Mouse (Mus musculus): ENCODE measurements around the gene Cib4.

Cib4 gene

DNA sequence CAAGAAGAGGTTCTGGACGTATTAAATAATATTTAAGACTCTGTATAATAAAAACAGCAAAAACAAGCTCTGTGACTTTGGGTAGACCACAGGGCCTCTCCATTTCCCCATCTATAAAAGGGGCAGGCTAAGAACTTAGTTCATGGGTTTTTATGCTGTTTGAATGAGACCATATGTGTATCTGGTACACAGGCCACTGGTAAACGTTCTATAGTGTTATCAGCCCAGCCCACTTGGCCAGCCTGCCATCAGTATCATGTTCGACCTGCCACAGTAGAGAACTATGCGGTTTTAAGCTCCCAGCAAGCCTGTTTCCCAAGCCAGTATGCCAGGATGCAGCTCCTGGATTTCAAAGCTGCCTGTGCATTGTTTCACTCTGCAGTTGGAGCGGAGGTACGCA is 27.1 kb downstream of the Cib4 start:
- no peak for DNase-seq (ENCODE audit: low spot score in 2 of 2)

DNA sequence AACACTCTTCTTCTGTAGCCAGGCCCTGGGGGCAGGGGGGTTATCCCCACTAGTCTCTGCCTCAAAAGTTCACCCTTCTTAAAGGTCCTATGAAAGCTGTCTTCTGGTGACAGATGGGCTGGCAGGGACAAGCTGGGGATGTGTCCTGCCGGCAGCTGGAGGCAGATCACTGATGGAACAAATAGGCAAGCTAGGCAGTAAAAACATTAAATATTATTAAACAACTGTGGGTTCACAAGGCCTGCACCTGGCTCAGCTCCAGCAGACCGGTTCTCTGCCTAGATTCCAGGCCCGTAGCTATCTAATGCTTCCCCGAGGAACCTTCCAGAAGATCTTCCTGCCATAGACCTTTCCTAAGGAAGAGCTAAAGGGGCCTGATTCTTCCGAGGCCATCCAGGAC is 27.5 kb downstream of the Cib4 start:
- DNase-seq (ENCODE audit: low spot score in 2 of 2): no peak

DNA sequence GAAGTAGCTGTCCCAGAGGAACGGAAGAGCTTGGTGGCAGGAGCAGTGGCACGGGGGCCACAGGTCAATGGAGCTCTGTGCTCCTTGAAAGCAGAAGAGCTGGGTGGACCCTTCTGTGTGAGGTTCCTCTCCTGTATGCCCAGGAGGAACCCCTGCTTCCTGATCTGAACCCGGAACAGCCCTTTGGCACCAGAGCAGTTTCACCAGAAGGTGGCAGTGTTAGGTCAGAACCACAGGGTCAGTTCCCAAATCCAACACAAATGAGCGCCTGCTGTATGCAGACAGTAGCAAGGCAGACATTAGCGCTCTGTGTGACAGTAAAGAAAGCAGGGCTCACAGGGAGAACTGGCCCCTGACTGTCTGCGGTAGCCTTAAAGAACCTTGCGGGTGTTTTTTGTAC is 29.3 kb downstream of the Cib4 start:
- DNase-seq (ENCODE audit: low spot score in 2 of 2): peak in 1 of 2 experiments; percentile 47

DNA sequence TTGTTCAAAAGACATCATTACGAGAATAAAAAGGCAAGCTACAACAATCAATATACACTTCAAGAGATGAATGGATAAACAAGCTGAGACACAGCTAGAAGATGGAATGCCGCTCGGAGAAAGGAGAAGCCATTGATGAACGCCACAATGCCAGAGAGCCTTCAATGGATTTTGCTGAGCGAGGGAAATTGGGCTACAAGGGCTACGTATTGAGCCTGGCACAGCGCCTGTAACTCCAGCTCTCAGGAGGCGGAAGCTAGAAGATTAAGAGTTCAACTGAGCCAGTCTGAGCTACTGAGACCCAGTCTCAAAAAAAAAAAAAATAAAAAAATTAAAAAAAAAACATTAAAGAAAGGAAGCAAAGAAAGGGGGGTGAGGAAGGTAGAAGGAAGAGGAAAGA is 32.5 kb downstream of the Cib4 start:
- no peak for DNase-seq (ENCODE audit: low spot score in 2 of 2)

DNA sequence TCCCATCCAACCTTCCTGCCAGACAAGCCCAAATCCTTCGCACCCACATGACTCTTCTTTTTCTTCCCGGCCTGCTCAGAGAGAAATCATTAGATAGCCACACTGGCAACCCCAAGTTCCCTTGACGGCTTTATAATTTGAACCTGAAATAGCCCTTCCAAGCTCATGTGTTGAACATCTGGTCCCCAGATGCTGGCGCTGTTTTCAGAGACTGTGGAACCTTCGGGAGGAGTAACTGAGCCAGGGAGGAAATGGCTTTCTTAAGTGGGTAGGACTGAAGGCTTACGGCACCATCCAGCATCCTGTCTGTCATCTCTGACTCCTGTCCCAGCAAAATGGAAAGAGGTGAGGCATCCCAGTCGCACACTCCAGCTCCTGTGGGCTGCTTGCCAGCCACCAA is 48.3 kb downstream of the Cib4 start:
- no peak for DNase-seq (ENCODE audit: low spot score in 2 of 2)

DNA sequence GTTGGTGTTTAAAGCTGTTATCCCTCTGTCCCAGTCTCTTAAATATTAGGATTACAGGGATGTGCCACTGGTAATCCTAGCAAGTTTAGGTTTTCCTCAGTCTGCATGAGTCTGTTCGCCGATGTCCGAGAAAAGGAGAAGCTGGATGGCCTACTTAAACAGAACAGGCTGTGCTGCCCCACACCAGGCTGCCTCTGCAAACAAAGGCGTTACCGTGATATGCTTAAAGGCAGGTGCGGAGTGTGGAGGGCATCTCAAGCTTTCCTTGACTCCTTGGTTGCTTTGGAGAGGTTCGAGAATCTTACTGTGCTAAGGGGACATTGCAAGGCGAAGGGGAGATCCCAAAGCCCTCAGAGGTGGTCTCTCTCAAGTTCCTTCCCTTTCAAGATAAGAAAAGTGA is 48.8 kb downstream of the Cib4 start:
- no peak for DNase-seq (ENCODE audit: low spot score in 2 of 2)

DNA sequence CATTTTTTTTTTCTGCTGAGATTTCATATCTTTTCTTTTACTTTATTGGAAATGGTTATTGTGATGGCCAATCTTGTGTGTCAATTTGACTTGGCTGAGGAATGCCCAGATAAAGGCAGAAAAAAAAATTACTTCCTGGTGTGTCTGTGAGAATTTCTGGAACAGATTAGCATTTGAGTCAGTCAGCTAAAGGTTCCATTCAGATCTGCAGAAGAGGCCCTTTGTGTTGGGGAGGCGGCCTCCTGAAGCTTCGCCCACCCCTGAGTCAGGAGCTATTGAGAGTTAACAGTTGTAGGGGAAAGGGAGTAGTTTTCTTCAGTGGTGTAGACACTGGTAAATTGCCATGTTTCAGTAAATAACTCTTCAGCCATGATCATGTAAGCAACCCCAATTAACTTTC is 50.3 kb downstream of the Cib4 start:
- DNase-seq (ENCODE audit: low spot score in 2 of 2): no peak

DNA sequence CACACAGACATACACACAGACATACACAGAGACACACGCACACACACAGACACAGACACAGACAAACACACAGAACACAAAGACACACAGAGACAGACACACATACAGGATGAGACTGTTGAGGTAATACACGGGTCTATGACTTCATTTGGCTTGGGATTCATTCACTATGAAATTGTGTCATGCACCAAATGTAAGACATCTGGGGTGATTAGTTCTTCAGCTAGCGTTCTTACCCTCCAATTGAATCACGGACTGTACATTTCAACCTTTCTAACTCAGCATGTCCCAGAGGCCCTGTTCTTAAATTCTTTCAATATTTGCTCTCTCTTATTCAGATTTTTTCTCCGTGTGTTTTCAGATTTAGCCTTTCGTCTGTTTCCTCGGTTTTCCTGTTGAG is 51.0 kb downstream of the Cib4 start:
- no peak for DNase-seq (ENCODE audit: low spot score in 2 of 2)

DNA sequence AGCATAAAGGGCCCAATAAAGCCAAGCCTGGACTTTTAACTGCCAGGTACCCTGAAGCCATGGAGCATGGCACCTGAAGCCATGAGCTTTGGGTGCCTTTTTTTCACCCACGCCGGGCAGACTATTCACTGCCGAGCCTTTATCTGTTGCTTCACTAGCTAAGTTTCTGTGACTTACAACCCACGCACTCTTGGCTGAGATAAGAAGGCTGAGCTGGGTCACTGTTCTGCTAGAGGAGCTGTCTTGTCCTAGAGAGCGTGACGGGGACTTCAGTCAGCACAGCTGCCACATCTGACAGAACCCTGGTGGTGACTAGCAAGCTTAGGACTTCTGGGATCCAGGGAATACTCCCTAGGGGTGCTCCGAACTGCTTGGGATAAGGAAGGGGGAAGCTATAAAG is 51.9 kb downstream of the Cib4 start:
- no peak for DNase-seq (ENCODE audit: low spot score in 2 of 2)

DNA sequence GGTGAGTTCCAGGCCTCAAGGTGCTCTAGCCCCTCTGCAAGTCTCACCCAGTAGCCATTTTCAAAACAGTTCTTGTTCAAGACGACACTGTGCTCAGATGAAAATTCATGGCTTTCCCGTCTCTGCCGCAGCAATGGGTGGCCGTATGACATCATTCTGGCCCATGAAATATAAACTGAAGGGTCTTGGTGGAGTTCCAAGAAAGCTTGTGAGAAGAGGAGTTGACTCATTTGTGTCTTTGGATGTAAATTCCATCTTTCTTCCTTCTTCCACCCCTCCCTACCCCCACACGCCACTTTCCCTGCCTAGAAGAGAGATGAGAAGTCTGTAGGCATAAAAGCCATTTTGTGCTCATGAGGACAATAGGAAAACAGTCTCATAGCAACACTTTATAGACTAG is 54.8 kb downstream of the Cib4 start:
- DNase-seq (ENCODE audit: low spot score in 2 of 2): no peak

DNA sequence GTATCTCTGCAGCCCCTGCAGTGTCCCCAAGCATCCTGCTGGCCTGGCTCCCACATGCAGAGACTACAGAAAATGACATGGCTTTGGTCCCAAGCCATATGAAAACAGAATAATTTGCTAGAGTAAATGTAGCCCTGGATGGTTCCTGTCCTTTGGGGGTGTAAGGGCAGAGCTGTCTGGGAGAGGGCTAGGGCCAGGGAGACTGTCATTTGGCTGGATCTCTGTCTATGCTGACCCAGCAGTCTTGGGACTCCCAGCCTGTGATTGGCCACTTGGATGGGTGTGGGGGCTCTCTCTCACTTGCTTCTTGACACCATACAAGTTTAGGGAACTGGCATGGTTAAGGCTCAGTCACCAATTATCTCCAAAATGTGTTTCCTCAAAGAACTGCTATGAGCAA is 55.4 kb downstream of the Cib4 start:
- DNase-seq (ENCODE audit: low spot score in 2 of 2): no peak

DNA sequence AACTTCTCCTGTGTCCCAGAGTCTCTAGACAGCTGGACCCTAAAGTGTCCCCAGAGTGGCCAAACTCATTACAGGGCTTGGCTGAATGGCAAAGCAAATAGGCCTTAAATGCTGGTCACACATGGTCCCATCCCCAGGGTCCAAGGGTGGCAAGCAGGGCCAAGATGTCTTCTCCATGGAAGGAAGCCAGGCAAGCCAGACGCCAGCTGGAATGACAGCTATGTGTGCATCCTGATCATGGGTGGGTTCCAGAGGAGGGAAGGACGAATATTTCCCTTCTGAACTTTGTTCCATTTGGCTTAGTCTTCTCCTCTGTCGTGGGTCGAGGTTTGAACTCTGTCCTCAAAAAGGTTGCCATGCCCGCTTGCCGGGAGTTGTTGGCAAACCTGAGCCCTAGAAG is 60.5 kb downstream of the Cib4 start:
- no peak for DNase-seq (ENCODE audit: low spot score in 2 of 2)

DNA sequence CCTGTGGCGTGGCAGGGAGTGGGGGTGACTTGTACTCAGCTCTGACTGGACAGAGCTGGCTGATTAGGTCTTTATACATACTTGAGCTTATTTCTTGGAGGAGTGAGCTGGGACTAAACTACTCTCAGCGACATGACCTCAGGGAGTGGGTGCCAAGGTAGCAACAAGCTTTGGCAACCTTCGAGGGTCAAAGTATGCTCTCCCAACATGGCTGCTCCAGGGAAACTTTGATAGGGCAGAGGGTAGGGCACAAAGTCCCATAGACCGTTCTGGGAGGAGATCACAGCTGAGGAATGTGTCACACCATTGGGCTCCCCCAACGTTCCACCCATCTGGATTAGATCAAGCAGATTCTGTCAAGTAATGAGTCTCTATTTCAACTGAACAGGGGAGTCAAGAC is 61.0 kb downstream of the Cib4 start:
- no peak for DNase-seq (ENCODE audit: low spot score in 2 of 2)

DNA sequence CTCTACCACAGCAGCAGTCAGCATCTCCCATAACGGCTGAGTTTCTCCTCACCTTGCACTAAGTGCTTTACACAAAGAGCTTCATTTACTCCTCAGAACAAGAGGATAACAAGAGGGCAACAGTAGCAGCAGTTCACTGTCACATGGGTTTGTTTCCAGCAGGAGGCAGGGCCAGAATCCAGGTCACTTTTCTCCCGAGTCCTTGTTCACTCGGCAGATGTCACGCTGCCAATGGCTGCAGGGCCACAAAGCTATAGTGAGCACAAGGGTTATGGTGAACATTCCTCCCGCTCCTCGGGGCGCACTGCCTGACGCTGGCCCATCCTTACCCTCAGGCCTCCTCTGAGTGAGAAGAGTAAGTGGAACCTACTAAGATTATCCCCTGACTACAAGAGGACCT is 62.1 kb downstream of the Cib4 start:
- DNase-seq (ENCODE audit: low spot score in 2 of 2): no peak

DNA sequence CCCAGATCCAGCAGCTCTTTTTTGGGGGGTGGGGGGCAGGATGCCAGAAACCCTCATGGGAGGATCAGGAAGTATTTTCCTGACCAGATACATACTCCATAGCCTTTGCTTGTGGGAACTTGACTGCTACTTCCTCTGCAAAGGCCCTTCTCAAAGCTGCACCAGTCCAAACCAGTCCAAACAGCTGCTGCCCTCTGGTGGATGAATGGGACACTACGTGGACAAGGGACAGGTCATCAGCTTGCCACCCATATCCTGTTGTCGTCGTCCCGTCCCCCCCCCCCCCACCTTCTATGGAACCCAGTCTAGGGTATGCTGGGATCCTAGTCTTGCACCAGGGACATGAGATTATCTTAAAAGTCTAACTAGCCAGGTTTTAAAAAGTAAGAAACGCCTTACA is 63.3 kb downstream of the Cib4 start:
- peak; percentile 49 to 57 for DNase-seq (ENCODE audit: low spot score in 2 of 2)

DNA sequence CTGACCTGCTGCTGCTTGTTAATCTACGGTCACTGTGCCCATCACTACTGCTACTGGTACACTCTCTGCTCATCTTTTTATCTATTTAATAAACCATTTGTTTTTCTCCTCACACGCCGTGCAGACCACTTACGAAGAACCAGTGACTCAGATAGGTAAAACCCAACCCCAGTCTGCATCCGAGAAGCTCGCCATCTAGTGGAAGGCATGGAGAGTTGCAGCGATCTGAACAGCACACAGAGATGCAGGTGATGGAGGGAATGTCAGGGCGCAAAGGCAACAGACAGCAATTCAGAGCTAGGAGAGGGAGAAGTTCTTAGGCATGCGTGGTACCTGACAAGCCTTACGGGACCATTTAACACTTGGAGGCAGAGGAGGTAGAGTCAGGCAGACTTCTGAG is 69.1 kb downstream of the Cib4 start:
- DNase-seq (ENCODE audit: low spot score in 2 of 2): no peak

DNA sequence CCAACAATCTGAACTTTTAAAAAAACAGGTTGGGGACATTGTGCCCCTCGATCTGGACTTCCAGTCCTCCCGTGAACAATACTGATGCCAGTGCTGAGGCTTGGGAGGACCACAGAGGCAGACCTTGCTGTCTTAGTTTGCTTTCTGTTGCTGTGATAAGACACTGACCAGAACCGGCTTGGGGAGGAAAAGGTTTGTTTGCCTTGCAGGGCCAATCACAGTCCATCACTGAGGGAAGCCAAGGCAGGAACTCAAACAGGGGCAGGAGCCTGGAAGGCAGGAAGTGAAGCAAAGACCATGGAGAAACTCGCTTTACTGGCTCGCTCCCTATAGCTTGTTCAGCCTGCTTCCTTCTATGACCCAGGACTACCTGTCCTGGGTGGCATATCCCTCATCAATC is 73.5 kb downstream of the Cib4 start:
- peak in 1 of 2 experiments; percentile 37 for DNase-seq (ENCODE audit: low spot score in 2 of 2)

DNA sequence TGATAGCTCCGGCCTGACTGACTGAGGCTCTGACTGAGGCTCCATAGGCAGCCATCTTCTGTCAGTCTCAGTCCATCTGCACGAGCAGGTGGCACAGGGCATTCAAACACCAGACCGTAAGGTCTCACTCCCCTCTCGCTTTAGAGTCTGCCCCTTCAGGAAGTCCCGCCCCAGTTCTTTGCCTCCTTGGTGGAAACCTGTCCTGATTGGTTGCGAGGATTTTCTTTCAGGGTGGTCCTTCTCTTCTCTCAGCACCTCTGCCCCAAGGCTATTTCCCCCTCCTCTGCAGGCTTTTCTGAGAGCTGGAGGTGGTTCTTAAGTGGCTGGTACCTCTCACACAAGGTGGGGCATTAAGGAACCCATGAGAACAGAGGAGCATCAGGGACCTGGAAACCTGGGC is 75.2 kb downstream of the Cib4 start:
- DNase-seq (ENCODE audit: low spot score in 2 of 2): no peak

DNA sequence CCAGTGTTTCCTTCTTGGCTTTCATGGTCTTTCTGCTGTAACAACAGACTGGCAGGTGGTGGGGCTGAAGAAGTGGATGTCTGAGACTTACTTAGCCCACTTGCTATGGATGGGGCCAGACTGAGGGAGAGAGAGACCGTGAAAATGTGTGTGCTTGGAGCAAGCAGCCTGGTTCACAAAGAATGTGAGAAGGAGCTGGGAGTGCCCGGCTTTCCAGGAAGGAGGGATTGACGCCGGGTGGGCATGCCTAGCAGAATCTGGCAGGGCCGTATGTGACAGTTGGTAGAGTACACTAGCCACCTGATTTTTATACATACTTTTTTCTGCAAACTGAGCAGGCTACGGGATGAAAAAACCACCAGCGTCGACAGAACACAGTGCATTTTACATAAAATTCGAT is 79.3 kb downstream of the Cib4 start:
- DNase-seq (ENCODE audit: low spot score in 2 of 2): no peak

DNA sequence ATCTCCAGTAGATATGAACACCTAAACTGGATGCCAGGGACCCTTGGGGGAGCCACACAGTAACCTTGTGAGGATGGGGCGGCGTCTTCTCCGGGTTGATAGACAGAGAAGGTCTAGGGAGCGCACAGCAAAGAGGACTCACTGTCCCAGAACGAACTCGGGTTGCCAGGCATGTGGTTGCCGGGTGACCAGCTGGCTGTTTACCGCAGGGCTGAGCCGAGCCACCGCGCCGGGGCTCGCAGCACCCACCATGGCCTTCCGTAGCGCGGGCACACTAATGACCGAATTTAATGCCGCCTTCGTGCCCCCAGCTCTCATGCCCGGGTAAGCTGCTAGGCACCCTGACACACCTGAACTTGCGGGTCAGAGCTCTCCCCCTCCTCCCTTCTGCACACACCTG is 79.8 kb downstream of the Cib4 start, which contains the start of gene 1700001C02Rik:
Gene 1700001C02Rik (plus strand): TSS at position 187 of the 400 bp plus-strand sequence.
- no peak for DNase-seq (ENCODE audit: low spot score in 2 of 2)

DNA sequence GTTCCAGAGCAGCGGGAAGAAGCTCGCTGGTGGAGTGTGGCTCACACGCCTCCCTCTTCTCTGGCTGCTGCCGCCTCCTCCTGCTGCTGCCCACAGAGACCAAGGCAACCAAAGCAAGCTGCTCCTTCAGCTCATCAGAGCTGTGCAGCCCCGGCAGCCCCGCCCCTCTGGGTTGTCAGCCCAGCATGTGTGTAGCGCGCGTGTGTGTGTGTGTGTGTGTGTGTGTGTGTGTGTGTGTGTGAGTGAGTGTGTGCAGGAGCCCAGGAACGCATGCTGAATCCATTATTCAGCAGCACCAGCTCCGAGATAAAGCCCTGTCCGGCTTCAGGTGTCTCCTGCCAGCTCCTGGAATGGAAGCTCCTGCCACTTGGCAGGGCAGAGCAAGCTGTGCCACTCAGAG is 83.8 kb downstream of the Cib4 start, which contains the start of gene Otof:
Gene Otof (minus strand): TSS at position 112 of the 400 bp plus-strand sequence.
- no peak for DNase-seq (ENCODE audit: low spot score in 2 of 2)

DNA sequence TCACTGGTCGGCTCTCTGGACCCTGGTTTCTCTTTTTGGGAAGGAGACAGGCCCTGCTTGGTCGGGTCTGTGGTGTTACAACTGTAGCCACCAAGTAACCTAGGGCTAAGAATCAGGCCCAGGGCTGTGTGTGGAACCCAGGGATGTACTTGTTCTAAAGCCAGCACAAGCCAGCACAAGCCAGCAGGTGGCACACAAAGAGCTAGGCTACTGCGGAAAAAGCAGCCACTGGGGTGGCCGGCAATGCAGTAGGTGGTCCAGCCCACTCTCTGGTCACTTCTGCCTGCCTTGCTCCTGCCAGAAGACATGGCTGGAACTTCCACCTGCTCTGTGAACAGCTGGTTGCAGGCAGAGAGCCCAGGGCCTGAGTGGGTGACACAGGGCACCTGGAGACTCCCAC is 85.5 kb downstream of the Cib4 start:
- DNase-seq (ENCODE audit: low spot score in 2 of 2): no peak

DNA sequence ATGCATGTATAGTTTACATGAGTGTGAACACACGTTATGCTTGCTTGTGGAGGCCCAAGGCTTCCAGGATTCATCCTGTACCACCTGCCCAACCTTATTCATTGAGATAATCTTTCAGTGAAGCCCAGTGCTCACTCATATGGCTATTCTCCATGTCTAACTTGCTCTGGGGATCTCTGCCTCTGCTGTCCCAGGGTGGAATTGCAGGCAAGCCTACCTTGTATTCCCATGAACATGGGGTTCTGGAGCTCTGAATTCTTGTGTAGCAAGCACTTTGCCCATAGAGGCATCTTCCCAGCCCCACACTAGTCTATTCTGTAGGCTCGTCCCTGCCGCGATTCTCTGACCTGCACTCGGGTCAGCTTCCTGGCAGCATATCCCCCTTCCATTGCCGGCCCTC is 89.6 kb downstream of the Cib4 start:
- DNase-seq (ENCODE audit: low spot score in 2 of 2): no peak

DNA sequence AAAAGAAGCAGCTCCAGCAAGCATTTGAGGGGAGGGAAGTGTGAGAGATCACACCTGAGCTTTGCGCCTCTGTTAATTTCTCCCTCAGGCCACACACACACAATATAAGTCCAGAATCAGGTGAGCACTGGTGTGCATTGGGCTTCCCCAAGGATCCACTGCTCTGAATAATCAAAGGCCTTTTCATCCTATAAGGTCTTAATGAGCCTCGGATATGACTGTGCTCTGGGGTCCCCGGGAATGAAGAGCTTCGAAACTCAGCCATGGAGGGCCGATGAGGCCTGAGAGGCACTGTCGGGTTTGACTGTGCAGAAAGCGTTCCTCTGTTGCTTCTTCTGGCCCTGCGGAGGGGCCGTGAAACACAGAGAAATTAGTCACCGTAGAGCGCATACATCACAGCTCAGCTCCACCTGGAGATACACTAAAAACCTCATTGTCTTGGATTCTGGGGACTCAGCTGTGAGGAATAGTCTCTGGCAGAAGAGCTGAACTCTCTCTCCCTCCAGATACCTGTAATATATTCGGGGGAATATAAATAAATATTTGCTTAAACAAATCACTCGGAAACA is 101.2 kb downstream of the Cib4 start:
- DNase-seq (ENCODE audit: low spot score in 2 of 2): no peak

DNA sequence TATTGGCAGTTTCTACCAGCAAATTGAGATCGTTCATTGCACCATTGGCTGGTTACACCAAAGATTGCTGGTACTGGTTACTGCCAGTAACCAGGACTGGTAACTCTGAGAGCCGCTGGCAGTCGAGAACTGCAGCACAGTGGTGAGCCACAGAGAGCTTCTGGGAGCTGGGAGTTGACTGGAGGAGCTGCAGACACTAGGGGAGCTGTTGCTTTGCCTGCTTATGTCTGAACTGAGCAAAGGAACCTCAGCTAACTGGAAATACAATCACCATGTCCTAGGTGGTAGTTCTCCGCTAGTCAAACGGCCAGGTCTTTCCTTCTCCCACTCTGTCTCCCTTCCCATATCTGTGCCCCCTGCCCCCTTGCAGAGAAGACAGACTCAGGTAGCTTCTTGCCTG is 103.4 kb downstream of the Cib4 start:
- DNase-seq (ENCODE audit: low spot score in 2 of 2): no peak

All from urinary bladder, adult 18-20 months (tissue).